Mouse (Mus musculus): ENCODE data around the gene Grid2. TPM values are rescaled to one million over a fixed set of nuclear protein-coding genes. Genes with fewer than 3 reads are reported as not detected.

The Grid2 gene
- polyA plus RNA-seq, 1 experiment = not detected

DNA sequence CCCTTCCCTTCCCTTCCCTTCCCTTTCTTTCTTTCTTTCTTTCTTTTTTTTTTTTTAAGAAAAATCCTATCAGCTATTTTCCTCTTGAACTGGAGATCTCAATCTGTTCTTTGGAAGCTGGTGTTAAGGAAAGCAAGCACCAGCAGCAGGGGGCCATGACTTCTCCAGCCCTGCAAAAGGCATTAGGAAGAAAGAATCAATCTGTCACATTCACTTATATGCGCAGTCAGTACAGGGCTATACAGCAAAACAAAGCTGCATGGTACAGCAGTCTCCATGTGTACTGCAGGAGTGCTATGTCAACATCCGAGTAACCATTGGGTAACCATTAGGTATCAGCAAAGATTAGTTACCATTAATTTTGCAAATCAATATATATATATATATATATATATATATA, 809.0 kb downstream of the Grid2 start:
- no peak overlapping the region for H3K4me3 ChIP-seq (replicated peaks)
- H3K4me1 ChIP-seq (ENCODE audit: control insufficient read depth) = no peaks in the 10 kb centered on the region
- no peaks in the 10 kb centered on the region for H3K36me3 ChIP-seq (ENCODE audit: control insufficient read depth)
- no peaks in the 10 kb centered on the region for H3K9me3 ChIP-seq (ENCODE audit: control insufficient read depth, low read length)
- TF ChIP-seq TAL1 (IDR thresholded peaks at IDR 0.05; ENCODE audit: low read length) = no peak
- H3K27me3 ChIP-seq (ENCODE audit: control insufficient read depth) = no peaks in the 10 kb centered on the region

DNA sequence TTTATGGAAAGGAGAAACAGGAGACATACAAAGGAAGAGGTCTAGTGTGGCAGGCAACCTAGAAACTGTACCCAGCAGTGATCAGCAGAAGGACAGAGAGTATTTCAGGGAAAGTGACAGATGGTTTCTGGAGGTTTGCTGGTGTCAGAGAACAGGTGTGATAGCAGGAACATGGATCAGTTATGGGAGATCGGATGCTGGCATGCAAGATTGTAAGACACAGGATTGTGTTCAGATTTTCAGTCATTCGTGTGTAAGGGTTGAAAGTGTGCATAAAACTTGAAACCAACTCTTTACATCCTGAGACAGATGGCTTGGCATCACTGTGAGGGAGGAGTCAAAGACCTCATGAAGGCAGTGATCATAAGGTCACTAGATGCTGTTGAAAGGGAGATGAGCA, 817.7 kb downstream of the Grid2 start:
- H3K9me3 ChIP-seq (ENCODE audit: control insufficient read depth, low read length) = peaks cover 9% of the 10 kb centered on the region
- TF ChIP-seq TAL1 (IDR thresholded peaks at IDR 0.05; ENCODE audit: low read length) = no peak
- no peak for TF ChIP-seq GATA1 (IDR thresholded peaks at IDR 0.05; ENCODE audit: low read length)
- no peaks in the 10 kb centered on the region for H3K36me3 ChIP-seq (ENCODE audit: control insufficient read depth)
- no peak overlapping the region for H3K4me3 ChIP-seq (replicated peaks)
- H3K27me3 ChIP-seq (ENCODE audit: control insufficient read depth) = no peaks in the 10 kb centered on the region
- no peaks in the 10 kb centered on the region for H3K4me1 ChIP-seq (ENCODE audit: control insufficient read depth)

- H3K36me3 ChIP-seq (ENCODE audit: control insufficient read depth) = no peaks in the 10 kb centered on the region
- peaks cover 9% of the 10 kb centered on the region for H3K9me3 ChIP-seq (ENCODE audit: control insufficient read depth, low read length)
- no peak overlapping the region for H3K4me3 ChIP-seq (replicated peaks)
- no peaks in the 10 kb centered on the region for H3K27me3 ChIP-seq (ENCODE audit: control insufficient read depth)
- H3K4me1 ChIP-seq (ENCODE audit: control insufficient read depth) = no peaks in the 10 kb centered on the region
- TF ChIP-seq TAL1 (IDR thresholded peaks at IDR 0.05; ENCODE audit: low read length) = no peak
- no peak for TF ChIP-seq GATA1 (IDR thresholded peaks at IDR 0.05; ENCODE audit: low read length)
Observed at GRCm38 (mm10) chr6:64077911-64078310, 822.2 kb downstream of the Grid2 start.

DNA sequence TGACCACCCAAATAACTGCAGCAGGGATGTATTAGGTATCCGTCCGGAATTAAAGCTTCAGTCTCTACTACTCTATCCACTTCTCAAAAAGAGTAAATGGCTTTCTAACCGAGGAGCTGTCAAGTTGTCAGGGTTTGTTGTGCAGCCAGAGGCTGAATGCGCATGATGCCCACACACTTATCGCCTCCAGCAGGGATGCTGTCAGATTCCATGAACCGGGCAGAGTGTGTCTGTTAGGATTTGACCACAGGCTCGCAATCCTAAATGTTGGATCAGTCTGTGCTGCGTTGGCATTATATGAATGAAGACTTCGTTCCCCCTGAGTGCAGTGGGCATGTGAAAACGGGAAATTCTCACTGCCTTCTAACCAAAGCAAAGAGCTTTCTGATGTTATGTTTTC, 843.0 kb downstream of the Grid2 start:
- Histone ChIP-seq H3K4me1 (ENCODE audit: control insufficient read depth) (no peaks in the 10 kb centered on the region), H3K27me3 (ENCODE audit: control insufficient read depth) (no peaks in the 10 kb centered on the region), H3K9me3 (ENCODE audit: control insufficient read depth, low read length) (peaks cover 2% of the 10 kb centered on the region; the same call in 1 of the 2 replicates), H3K36me3 (ENCODE audit: control insufficient read depth) (no peaks in the 10 kb centered on the region), H3K4me3 (replicated peaks) (no peak overlapping the region)
- TF ChIP-seq GATA1 (IDR thresholded peaks at IDR 0.05; ENCODE audit: low read length) (no peak), TAL1 (IDR thresholded peaks at IDR 0.05; ENCODE audit: low read length) (no peak)

DNA sequence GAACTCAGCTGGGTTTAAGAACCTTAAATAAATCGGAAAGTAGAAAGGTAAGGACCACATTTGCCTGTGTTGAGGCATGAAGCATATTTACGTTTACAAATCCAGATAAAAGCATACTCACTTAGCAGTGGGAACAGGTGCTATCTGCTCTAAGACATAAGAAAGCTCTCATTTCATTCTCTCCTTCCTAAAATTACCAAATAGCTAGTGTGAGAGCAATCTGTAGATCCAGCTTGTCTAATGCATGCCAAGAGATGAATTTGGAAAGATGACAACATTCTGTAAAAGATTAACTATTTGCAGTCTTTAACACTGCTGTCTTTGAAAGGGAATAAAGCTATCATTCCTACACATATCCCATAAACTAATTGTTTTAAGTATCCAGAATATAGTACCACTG, 858.9 kb downstream of the Grid2 start:
- H3K4me3 ChIP-seq (replicated peaks) = no peak overlapping the region
- H3K27me3 ChIP-seq (ENCODE audit: control insufficient read depth) = no peaks in the 10 kb centered on the region
- no peaks in the 10 kb centered on the region; the same call in 1 of the 2 replicates for H3K9me3 ChIP-seq (ENCODE audit: control insufficient read depth, low read length)
- TF ChIP-seq TAL1 (IDR thresholded peaks at IDR 0.05; ENCODE audit: low read length) (no peak), GATA1 (IDR thresholded peaks at IDR 0.05; ENCODE audit: low read length) (no peak)
- no peaks in the 10 kb centered on the region for H3K36me3 ChIP-seq (ENCODE audit: control insufficient read depth)
- no peaks in the 10 kb centered on the region for H3K4me1 ChIP-seq (ENCODE audit: control insufficient read depth)

GRCm38 (mm10) chr6:64136275-64136674, 880.6 kb downstream of the Grid2 start:
- Histone ChIP-seq H3K9me3 (ENCODE audit: control insufficient read depth, low read length) (peaks cover 4% of the 10 kb centered on the region; the same call in 1 of the 2 replicates), H3K4me1 (ENCODE audit: control insufficient read depth) (no peaks in the 10 kb centered on the region), H3K4me3 (replicated peaks) (no peak overlapping the region), H3K27me3 (ENCODE audit: control insufficient read depth) (no peaks in the 10 kb centered on the region), H3K36me3 (ENCODE audit: control insufficient read depth) (no peaks in the 10 kb centered on the region)
- TF ChIP-seq GATA1 (IDR thresholded peaks at IDR 0.05; ENCODE audit: low read length) (no peak), TAL1 (IDR thresholded peaks at IDR 0.05; ENCODE audit: low read length) (no peak)

GRCm38 (mm10) chr6:64148613-64149012, 892.9 kb downstream of the Grid2 start:
- TF ChIP-seq GATA1 (IDR thresholded peaks at IDR 0.05; ENCODE audit: low read length) (no peak), TAL1 (IDR thresholded peaks at IDR 0.05; ENCODE audit: low read length) (no peak)
- Histone ChIP-seq H3K36me3 (ENCODE audit: control insufficient read depth) (no peaks in the 10 kb centered on the region), H3K9me3 (ENCODE audit: control insufficient read depth, low read length) (no peaks in the 10 kb centered on the region; the same call in 1 of the 2 replicates), H3K27me3 (ENCODE audit: control insufficient read depth) (no peaks in the 10 kb centered on the region), H3K4me3 (replicated peaks) (no peak overlapping the region), H3K4me1 (ENCODE audit: control insufficient read depth) (no peaks in the 10 kb centered on the region)

DNA sequence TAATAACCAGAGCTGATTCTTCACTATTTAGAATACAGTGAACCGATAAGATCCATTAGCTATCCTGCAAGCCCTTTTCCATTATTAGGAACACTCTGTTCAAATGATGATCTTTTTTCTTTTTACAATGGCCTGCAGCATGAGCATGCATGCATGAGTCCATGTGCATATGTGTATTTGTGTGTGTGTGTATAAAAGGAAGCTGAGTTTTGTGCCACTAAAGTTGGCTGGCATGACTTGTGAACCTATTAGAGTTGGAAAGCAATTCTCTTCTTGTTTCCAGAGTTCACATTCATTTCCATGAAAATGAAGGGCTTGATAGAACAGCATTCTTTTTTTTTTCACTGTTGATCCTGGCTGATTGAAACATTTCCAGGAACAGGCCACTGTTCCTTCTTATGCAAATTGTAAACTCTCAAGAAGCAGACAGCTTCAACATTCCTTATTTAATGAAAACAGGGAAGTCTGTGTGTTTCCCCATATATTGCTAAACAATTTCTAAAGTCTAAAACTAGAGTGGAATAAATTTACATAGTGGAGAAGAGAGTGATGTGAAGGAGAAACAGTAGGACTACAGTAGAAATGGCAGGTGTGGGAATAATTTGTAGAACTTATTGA, 919.4 kb downstream of the Grid2 start:
- Histone ChIP-seq H3K27me3 (ENCODE audit: control insufficient read depth) (no peaks in the 10 kb centered on the region), H3K4me1 (ENCODE audit: control insufficient read depth) (no peaks in the 10 kb centered on the region), H3K9me3 (ENCODE audit: control insufficient read depth, low read length) (peaks cover 2% of the 10 kb centered on the region; the same call in 1 of the 2 replicates), H3K4me3 (replicated peaks) (no peak overlapping the region), H3K36me3 (ENCODE audit: control insufficient read depth) (no peaks in the 10 kb centered on the region)
- TF ChIP-seq TAL1 (IDR thresholded peaks at IDR 0.05; ENCODE audit: low read length) (no peak), GATA1 (IDR thresholded peaks at IDR 0.05; ENCODE audit: low read length) (no peak)

DNA sequence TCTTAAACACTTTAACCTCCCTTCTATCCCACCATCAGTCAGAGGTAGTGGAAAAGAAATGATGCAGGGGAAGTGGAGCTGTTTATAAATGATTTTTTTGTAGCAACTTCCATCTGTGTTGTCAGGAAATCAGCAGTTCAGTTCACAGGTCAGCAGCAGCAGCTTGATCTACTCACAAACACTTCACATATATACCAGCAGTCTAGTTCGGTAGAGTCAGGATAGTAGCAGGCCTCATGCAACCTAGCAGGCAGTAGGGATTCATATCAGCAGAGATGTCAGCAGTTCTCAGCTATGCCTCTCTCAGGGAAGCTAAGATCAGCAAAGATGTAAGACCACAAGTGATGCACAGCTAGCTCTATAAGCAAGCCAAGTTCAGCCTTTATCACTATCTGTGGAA, 938.0 kb downstream of the Grid2 start:
- no peaks in the 10 kb centered on the region for H3K36me3 ChIP-seq (ENCODE audit: control insufficient read depth)
- no peak overlapping the region for H3K4me3 ChIP-seq (replicated peaks)
- H3K27me3 ChIP-seq (ENCODE audit: control insufficient read depth) = no peaks in the 10 kb centered on the region
- TF ChIP-seq TAL1 (IDR thresholded peaks at IDR 0.05; ENCODE audit: low read length) (no peak), GATA1 (IDR thresholded peaks at IDR 0.05; ENCODE audit: low read length) (no peak)
- no peaks in the 10 kb centered on the region for H3K4me1 ChIP-seq (ENCODE audit: control insufficient read depth)
- H3K9me3 ChIP-seq (ENCODE audit: control insufficient read depth, low read length) = 0 out of 2 replicates have a peak, but pooled peaks cover 5% of the 10 kb centered on the region

Measured in erythroblast, embryonic 14.5 days (primary cell).